Mouse (Mus musculus): ENCODE data around the gene Tmem14c.

Gene Tmem14c

GRCm38 (mm10) chr13:41018236-41018635 lies 2.1 kb downstream of the Tmem14c start:
- Histone ChIP-seq H3K4me3 (replicated peaks; ENCODE audit: low read length) (no peak overlapping the region), H3K36me3 (ENCODE audit: insufficient read depth, low read length) (peaks cover 80% of the 10 kb centered on the region), H3K9me3 (ENCODE audit: low read length) (no peaks in the 10 kb centered on the region), H3K27me3 (ENCODE audit: insufficient read depth, low read length) (no peaks in the 10 kb centered on the region), H3K4me1 (replicated peaks; ENCODE audit: low read depth, low read length) (peaks cover 58% of the 10 kb centered on the region)
- TF ChIP-seq CTCF (conservative IDR thresholded peaks at IDR 0.05; ENCODE audit: low read length) (no peak), NANOG (IDR thresholded peaks at IDR 0.05; ENCODE audit: borderline replicate concordance, low read length) (no peak), POU5F1 (IDR thresholded peaks at IDR 0.05; ENCODE audit: borderline replicate concordance, low read length) (no peak)

GRCm38 (mm10) chr13:41018756-41019591 lies 2.9 kb downstream of the Tmem14c start:
- Histone ChIP-seq H3K4me1 (replicated peaks; ENCODE audit: low read depth, low read length) (peaks cover 57% of the 10 kb centered on the region), H3K27me3 (ENCODE audit: insufficient read depth, low read length) (no peaks in the 10 kb centered on the region), H3K4me3 (replicated peaks; ENCODE audit: low read length) (no peak overlapping the region), H3K36me3 (ENCODE audit: insufficient read depth, low read length) (peaks cover 79% of the 10 kb centered on the region), H3K9me3 (ENCODE audit: low read length) (no peaks in the 10 kb centered on the region)
- TF ChIP-seq NANOG (IDR thresholded peaks at IDR 0.05; ENCODE audit: borderline replicate concordance, low read length) = no peak
- no peak for TF ChIP-seq POU5F1 (IDR thresholded peaks at IDR 0.05; ENCODE audit: borderline replicate concordance, low read length)
- no peak for TF ChIP-seq CTCF (conservative IDR thresholded peaks at IDR 0.05; ENCODE audit: low read length)

- Histone ChIP-seq H3K36me3 (ENCODE audit: insufficient read depth, low read length) (peaks cover 64% of the 10 kb centered on the region), H3K4me3 (replicated peaks; ENCODE audit: low read length) (no peak overlapping the region), H3K4me1 (replicated peaks; ENCODE audit: low read depth, low read length) (peaks cover 52% of the 10 kb centered on the region), H3K9me3 (ENCODE audit: low read length) (no peaks in the 10 kb centered on the region), H3K27me3 (ENCODE audit: insufficient read depth, low read length) (peaks cover 2% of the 10 kb centered on the region)
- TF ChIP-seq CTCF (conservative IDR thresholded peaks at IDR 0.05; ENCODE audit: low read length) (no peak), POU5F1 (IDR thresholded peaks at IDR 0.05; ENCODE audit: borderline replicate concordance, low read length) (no peak), NANOG (IDR thresholded peaks at IDR 0.05; ENCODE audit: borderline replicate concordance, low read length) (no peak)
Observed at GRCm38 (mm10) chr13:41020494-41020893, 4.4 kb downstream of the Tmem14c start.

- Histone ChIP-seq H3K4me3 (replicated peaks; ENCODE audit: low read length) (no peak overlapping the region), H3K27me3 (ENCODE audit: insufficient read depth, low read length) (peaks cover 9% of the 10 kb centered on the region), H3K9me3 (ENCODE audit: low read length) (no peaks in the 10 kb centered on the region), H3K4me1 (replicated peaks; ENCODE audit: low read depth, low read length) (peaks cover 55% of the 10 kb centered on the region), H3K36me3 (ENCODE audit: insufficient read depth, low read length) (peaks cover 64% of the 10 kb centered on the region)
- TF ChIP-seq CTCF (conservative IDR thresholded peaks at IDR 0.05; ENCODE audit: low read length) (no peak), NANOG (IDR thresholded peaks at IDR 0.05; ENCODE audit: borderline replicate concordance, low read length) (no peak), POU5F1 (IDR thresholded peaks at IDR 0.05; ENCODE audit: borderline replicate concordance, low read length) (no peak)
Observed at GRCm38 (mm10) chr13:41021607-41022006, 5.5 kb downstream of the Tmem14c start.

- Histone ChIP-seq H3K27me3 (ENCODE audit: insufficient read depth, low read length) (peaks cover 9% of the 10 kb centered on the region), H3K36me3 (ENCODE audit: insufficient read depth, low read length) (peaks cover 62% of the 10 kb centered on the region), H3K4me3 (replicated peaks; ENCODE audit: low read length) (no peak overlapping the region), H3K4me1 (replicated peaks; ENCODE audit: low read depth, low read length) (peaks cover 50% of the 10 kb centered on the region), H3K9me3 (ENCODE audit: low read length) (no peaks in the 10 kb centered on the region)
- TF ChIP-seq NANOG (IDR thresholded peaks at IDR 0.05; ENCODE audit: borderline replicate concordance, low read length) (no peak), CTCF (conservative IDR thresholded peaks at IDR 0.05; ENCODE audit: low read length) (no peak), POU5F1 (IDR thresholded peaks at IDR 0.05; ENCODE audit: borderline replicate concordance, low read length) (no peak)
Observed at GRCm38 (mm10) chr13:41022099-41022498, 6.0 kb downstream of the Tmem14c start.

GRCm38 (mm10) chr13:41030098-41030497 lies 14.0 kb downstream of the Tmem14c start:
- Histone ChIP-seq H3K4me3 (replicated peaks; ENCODE audit: low read length) (no peak overlapping the region), H3K36me3 (ENCODE audit: insufficient read depth, low read length) (no peaks in the 10 kb centered on the region), H3K4me1 (replicated peaks; ENCODE audit: low read depth, low read length) (peaks cover 15% of the 10 kb centered on the region), H3K27me3 (ENCODE audit: insufficient read depth, low read length) (peaks cover 9% of the 10 kb centered on the region), H3K9me3 (ENCODE audit: low read length) (no peaks in the 10 kb centered on the region)
- TF ChIP-seq NANOG (IDR thresholded peaks at IDR 0.05; ENCODE audit: borderline replicate concordance, low read length) = no peak
- TF ChIP-seq CTCF (conservative IDR thresholded peaks at IDR 0.05; ENCODE audit: low read length) = no peak
- TF ChIP-seq POU5F1 (IDR thresholded peaks at IDR 0.05; ENCODE audit: borderline replicate concordance, low read length) = no peak

GRCm38 (mm10) chr13:41042511-41042910 lies 26.4 kb downstream of the Tmem14c start:
- no peaks in the 10 kb centered on the region for H3K36me3 ChIP-seq (ENCODE audit: insufficient read depth, low read length)
- no peaks in the 10 kb centered on the region for H3K27me3 ChIP-seq (ENCODE audit: insufficient read depth, low read length)
- no peaks in the 10 kb centered on the region for H3K9me3 ChIP-seq (ENCODE audit: low read length)
- H3K4me1 ChIP-seq (replicated peaks; ENCODE audit: low read depth, low read length) = no peaks in the 10 kb centered on the region
- no peak overlapping the region for H3K4me3 ChIP-seq (replicated peaks; ENCODE audit: low read length)
- no peak for TF ChIP-seq POU5F1 (IDR thresholded peaks at IDR 0.05; ENCODE audit: borderline replicate concordance, low read length)
- no peak for TF ChIP-seq CTCF (conservative IDR thresholded peaks at IDR 0.05; ENCODE audit: low read length)
- no peak for TF ChIP-seq NANOG (IDR thresholded peaks at IDR 0.05; ENCODE audit: borderline replicate concordance, low read length)

- no peaks in the 10 kb centered on the region for H3K9me3 ChIP-seq (ENCODE audit: low read length)
- no peaks in the 10 kb centered on the region for H3K4me1 ChIP-seq (replicated peaks; ENCODE audit: low read depth, low read length)
- H3K27me3 ChIP-seq (ENCODE audit: insufficient read depth, low read length) = no peaks in the 10 kb centered on the region
- H3K36me3 ChIP-seq (ENCODE audit: insufficient read depth, low read length) = no peaks in the 10 kb centered on the region
- no peak overlapping the region for H3K4me3 ChIP-seq (replicated peaks; ENCODE audit: low read length)
- no peak for TF ChIP-seq POU5F1 (IDR thresholded peaks at IDR 0.05; ENCODE audit: borderline replicate concordance, low read length)
- TF ChIP-seq CTCF (conservative IDR thresholded peaks at IDR 0.05; ENCODE audit: low read length) = no peak
- no peak for TF ChIP-seq NANOG (IDR thresholded peaks at IDR 0.05; ENCODE audit: borderline replicate concordance, low read length)
Observed at GRCm38 (mm10) chr13:41045901-41046300, 29.8 kb downstream of the Tmem14c start.

Measured in E14TG2a.4 (cell line).